Mouse (Mus musculus) embryonic fibroblast, embryonic 13.5 days (primary cell): ENCODE results near the gene Slc2a3. TPM values are rescaled to one million over a fixed set of nuclear protein-coding genes. Genes with fewer than 3 reads are reported as not detected.
"Not testable (repeated sequence)": the region's sequence is repeated elsewhere in the genome, so short reads cannot be mapped to it uniquely, and the experiment has no call there.

Experiments used
- H3K27ac ChIP-seq: 2 replicates; pipeline ENCODE4 v1.5.1; 2012; ENCODE audit warnings: low read length, control low read depth, inconsistent platforms; ENCODE audit not compliant: insufficient read depth
- H3K4me1 ChIP-seq: 2 replicates; pipeline ENCODE4 v1.6.1; 2011; ENCODE audit warnings: low read length; ENCODE audit not compliant: control insufficient read depth, insufficient read depth
- H3K4me3 ChIP-seq: 2 replicates; pipeline ENCODE4 v1.5.1; 2011; ENCODE audit warnings: mild to moderate bottlenecking, control low read depth, low read length; ENCODE audit not compliant: insufficient read depth
- CTCF ChIP-seq: IDR thresholded peaks from 2 replicates; pipeline ENCODE4 v1.5.1; 2011; ENCODE audit warnings: mild to moderate bottlenecking, control low read depth, low read length, moderate library complexity, borderline replicate concordance; ENCODE audit not compliant: insufficient read depth
- POLR2A ChIP-seq: IDR thresholded peaks from 2 replicates; pipeline ENCODE4 v1.6.1; 2011; ENCODE audit warnings: low read depth, mild to moderate bottlenecking, control low read depth, low read length, moderate library complexity
- polyA plus RNA-seq: library from polyadenylated mRNA; stranded (reverse); fragments of >200 nt; gene quantifications from 2 replicates; pipeline ENCODE4 v1.2.4, GENCODE M21; 2011; ENCODE audit warnings: low read depth; ENCODE audit not compliant: missing spikeins, insufficient read length

Gene Slc2a3
- polyA plus RNA-seq, 1 experiment: 6.1 TPM

DNA sequence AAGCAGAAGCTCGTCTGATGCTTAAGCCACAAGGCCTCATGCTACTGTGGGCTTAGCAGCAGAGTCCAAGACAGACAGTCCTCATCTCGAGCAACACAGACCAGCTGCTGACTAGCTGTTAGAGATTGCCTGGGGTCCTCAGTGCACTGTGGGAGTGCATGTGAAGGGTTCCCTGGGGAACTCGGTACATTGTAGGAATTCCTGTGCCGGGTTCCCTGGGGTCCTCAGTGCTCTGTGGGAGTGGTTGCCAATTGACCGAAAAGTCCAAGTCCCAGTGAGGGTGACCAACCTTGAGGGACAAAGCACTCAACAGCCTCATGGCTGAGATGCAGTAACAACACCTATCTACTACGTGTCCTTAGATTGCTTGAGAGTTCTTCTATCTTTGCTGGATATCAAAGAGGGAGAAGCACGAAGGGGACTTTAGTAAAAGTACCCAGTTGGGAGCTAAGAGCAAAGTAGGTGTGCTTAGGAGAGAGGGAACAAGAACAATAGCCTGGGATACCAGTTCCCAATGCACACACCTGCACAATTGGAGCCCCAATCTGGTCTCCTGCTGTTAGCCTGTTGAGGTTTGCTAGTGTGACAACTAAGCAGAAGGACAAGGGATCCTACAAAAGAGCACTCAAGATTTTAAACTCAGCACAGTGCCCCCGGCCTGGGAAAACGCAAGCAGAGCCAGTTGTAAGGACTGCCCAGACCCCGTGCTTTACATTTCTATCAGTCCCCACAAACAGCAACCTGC lies 56.8 kb downstream of the Slc2a3 start:
- Histone ChIP-seq H3K4me3 (no peak overlapping the region), H3K4me1 (no peaks in the 10 kb centered on the region), H3K27ac (no peak overlapping the region)
- no peak for TF ChIP-seq POLR2A
- TF ChIP-seq CTCF: no peak

DNA sequence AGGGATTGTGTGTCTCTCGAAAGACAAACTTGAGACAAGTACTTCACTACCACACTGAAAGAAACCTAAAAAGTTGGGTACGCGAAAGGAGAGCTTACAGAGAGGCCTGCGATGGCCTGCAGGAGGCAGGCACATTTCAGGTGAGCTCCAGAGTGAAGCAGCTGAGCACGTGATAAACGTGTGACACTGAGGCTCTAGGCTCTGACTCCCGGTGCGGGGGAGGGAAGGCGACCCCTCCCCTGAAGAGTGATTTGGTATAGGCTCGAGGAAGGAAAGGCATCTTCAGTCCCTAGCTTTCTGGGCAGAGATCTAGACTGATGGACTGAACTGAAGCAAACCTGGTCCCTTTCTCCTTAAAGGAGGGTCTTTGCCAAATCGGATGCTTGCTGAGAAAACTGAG lies 58.1 kb downstream of the Slc2a3 start:
- H3K4me1 ChIP-seq: no peaks in the 10 kb centered on the region
- no peak overlapping the region for H3K4me3 ChIP-seq
- H3K27ac ChIP-seq: no peak overlapping the region
- TF ChIP-seq CTCF: no peak
- no peak for TF ChIP-seq POLR2A

- H3K4me1 ChIP-seq: no peaks in the 10 kb centered on the region
- TF ChIP-seq CTCF: no peak
- TF ChIP-seq POLR2A: peak; percentile 57; the same call in 1 of the 2 replicates
- H3K4me3 ChIP-seq: peak overlapping the region; percentile 53
- H3K27ac ChIP-seq: no peak overlapping the region
These were observed 59.1 kb downstream of the Slc2a3 start for GRCm38 (mm10) chr6:122742228-122742899.

- Histone ChIP-seq H3K4me3 (peak overlapping the region; percentile 53), H3K27ac (no peak overlapping the region), H3K4me1 (no peaks in the 10 kb centered on the region)
- TF ChIP-seq CTCF (no peak), POLR2A (no peak)
These were observed 59.8 kb downstream of the Slc2a3 start for GRCm38 (mm10) chr6:122741460-122742227.

GRCm38 (mm10) chr6:122739952-122740351 lies 61.5 kb downstream of the Slc2a3 start:
- TF ChIP-seq CTCF (peak; percentile 72; the same call in 1 of the 2 replicates), POLR2A (no peak)
- Histone ChIP-seq H3K4me3 (no peak overlapping the region), H3K4me1 (no peaks in the 10 kb centered on the region), H3K27ac (no peak overlapping the region)

DNA sequence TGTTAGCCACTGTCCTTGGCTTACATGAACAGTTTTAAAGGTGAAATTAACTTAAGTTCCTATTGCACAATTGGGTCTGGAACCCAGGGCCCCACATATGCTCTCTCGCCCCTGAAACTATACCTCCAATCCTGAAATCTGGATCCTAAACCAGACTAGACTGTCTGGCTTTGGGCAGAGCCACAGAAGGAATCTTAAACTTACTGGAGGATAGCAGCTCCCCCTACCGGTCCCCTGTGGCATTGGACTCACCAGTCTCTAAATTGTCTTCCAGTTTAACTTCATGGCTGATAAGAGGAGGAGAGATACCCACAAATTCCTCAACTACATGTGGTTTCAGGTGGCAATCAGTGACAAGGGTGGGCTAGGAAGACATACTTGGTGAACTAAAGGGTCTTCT lies 81.5 kb downstream of the Slc2a3 start:
- Histone ChIP-seq H3K4me1 (no peaks in the 10 kb centered on the region; the same call in 1 of the 2 replicates), H3K4me3 (no peak overlapping the region), H3K27ac (no peak overlapping the region)
- TF ChIP-seq POLR2A: no peak
- TF ChIP-seq CTCF: no peak; the same call in 1 of the 2 replicates

DNA sequence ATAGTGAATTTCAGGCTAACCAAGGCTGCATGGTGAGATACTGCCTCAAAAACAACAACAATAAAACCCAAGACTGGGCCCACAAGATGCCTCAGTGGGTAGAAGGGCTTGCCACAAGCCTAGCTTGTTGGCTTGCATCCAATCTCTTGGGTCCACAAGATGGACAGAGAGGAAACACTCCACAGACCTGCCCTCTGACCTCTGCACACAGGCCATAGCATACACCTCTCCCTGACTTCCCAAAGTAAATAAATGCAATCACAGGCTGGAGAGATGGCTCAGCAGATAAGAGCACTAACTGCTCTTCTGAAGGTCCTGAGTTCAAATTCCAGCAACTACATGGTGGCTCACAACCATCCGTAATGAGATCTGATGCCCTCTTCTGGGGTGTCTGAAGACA lies 83.2 kb downstream of the Slc2a3 start:
- H3K4me1 ChIP-seq, H3K4me3 ChIP-seq, H3K27ac ChIP-seq: not testable (repeated sequence)

- no peak for TF ChIP-seq CTCF
- TF ChIP-seq POLR2A: no peak
- H3K27ac ChIP-seq: no peak overlapping the region
These were observed 85.6 kb downstream of the Slc2a3 start for GRCm38 (mm10) chr6:122715886-122716285.

GRCm38 (mm10) chr6:122714707-122715365 lies 86.6 kb downstream of the Slc2a3 start:
- Histone ChIP-seq H3K27ac (no peak overlapping the region), H3K4me1 (no peaks in the 10 kb centered on the region; the same call in 1 of the 2 replicates), H3K4me3 (no peak overlapping the region)
- TF ChIP-seq POLR2A (no peak), CTCF (no peak)

More at GRCm38 (mm10) chr6:122715886-122716285, 85.6 kb downstream of the Slc2a3 start:
- Histone ChIP-seq H3K4me1 (no peaks in the 10 kb centered on the region; the same call in 1 of the 2 replicates), H3K4me3 (no peak overlapping the region)

DNA sequence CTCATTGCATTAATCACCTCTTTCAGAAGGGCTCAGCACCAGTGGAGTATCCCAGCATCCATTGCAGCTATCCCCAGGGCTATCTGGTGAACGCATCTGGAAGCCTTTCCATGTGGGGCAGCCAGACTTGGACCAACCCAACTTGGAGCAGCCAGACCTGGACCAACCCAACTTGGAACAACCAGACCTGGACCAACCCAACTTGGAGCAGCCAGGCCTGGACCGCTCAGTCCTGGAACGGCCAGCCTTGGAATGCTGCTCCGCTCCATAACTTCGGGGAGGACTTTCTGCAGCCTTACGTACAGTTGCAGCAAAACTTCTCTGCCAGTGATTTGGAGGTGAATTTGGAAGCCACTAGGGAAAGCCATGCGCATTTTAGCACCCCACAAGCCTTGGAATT lies 88.3 kb downstream of the Slc2a3 start:
- H3K4me1 ChIP-seq, H3K4me3 ChIP-seq, H3K27ac ChIP-seq: not testable (repeated sequence)
